Mouse (Mus musculus) stomach, postnatal 0 days (tissue): ENCODE results near the gene Zfp553.

ENCODE experiments used
- CTCF ChIP-seq: IDR thresholded peaks from 2 replicates; pipeline ENCODE4 v1.5.1; 2016; ENCODE audit warnings: antibody characterized with exemption, low read depth, mild to moderate bottlenecking, moderate library complexity
- EP300 ChIP-seq: optimal IDR thresholded peaks from 2 replicates; pipeline ENCODE3; 2016; ENCODE audit warnings: antibody characterized with exemption

GRCm38 (mm10) chr7:127214981-127215871, 17.6 kb upstream of the Zfp553 start:
- peak; percentile 92 for TF ChIP-seq CTCF
- TF ChIP-seq EP300 = no peak
